Mouse (Mus musculus): ENCODE measurements around the gene Serpina3i. TPM values are rescaled to one million over a fixed set of nuclear protein-coding genes. Genes with fewer than 3 reads are reported as not detected.

Serpina3i gene
- polyA plus RNA-seq, 1 experiment = 1.1 TPM

DNA sequence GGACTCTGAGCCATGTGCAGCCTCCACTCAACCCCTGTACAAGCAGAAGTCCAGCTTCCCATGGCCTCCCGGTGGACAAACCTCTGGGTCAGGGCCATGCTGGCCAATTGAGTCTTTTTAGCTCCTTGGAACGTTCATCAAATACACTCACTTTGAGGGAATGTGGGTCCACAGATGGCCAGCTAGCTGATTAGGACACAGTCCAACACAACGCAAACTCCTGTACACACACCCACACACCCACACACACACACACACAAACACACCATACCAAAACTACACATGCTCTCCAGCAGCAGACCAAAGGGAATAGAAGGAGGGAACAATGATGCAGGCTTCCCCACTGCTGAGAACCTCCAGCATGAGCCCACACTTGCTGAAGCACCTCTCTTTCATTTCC is 17.3 kb upstream of the Serpina3i start:
- Histone ChIP-seq H3K4me1 (ENCODE audit: control insufficient read depth, insufficient read depth, low read length) (peaks cover 3% of the 10 kb centered on the region), H3K9me3 (replicated peaks; ENCODE audit: control insufficient read depth, insufficient read depth, low read length, poor library complexity, severe bottlenecking) (no peaks in the 10 kb centered on the region), H3K9ac (ENCODE audit: low read depth, poor library complexity, severe bottlenecking) (no peak overlapping the region), H3K36me3 (ENCODE audit: control insufficient read depth, insufficient read depth, low read length, poor library complexity, severe bottlenecking) (no peaks in the 10 kb centered on the region), H3K27me3 (ENCODE audit: control insufficient read depth, insufficient read depth, low read length, poor library complexity, severe bottlenecking) (no peaks in the 10 kb centered on the region), H3K4me3 (ENCODE audit: low read depth, low read length) (no peak overlapping the region), H3K27ac (ENCODE audit: insufficient read depth, low read length) (no peak overlapping the region)
- no peak for TF ChIP-seq CTCF (IDR thresholded peaks at IDR 0.05; ENCODE audit: low read depth, low read length)
- no peak for TF ChIP-seq POLR2A (IDR thresholded peaks at IDR 0.05; ENCODE audit: insufficient read depth, low read length)
- TF ChIP-seq EP300 (IDR thresholded peaks at IDR 0.05; ENCODE audit: insufficient read depth, low read depth, low read length) = no peak

DNA sequence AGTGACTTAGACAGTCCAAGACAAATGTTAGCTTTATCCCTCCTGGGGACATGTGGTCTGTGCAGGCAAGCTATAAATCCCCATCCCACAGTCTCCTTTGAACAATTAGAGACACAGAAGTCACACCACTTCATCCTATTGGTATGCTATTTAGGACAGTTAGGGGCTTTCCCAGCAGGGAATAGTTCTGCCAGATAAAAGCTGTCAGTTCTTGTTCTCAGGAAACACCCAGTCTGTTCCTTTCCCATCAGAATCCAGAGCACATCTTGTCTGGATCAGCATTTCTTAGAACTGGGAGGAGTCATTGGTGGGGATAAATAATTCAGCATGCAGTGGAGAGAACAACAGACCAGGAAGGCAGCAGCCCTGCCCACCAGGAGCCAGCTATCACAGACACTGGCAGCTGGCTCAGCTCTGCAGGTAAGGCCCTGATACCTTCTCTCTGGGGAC is 15.3 kb upstream of the Serpina3i start:
- no peaks in the 10 kb centered on the region for H3K9me3 ChIP-seq (replicated peaks; ENCODE audit: control insufficient read depth, insufficient read depth, low read length, poor library complexity, severe bottlenecking)
- no peaks in the 10 kb centered on the region for H3K27me3 ChIP-seq (ENCODE audit: control insufficient read depth, insufficient read depth, low read length, poor library complexity, severe bottlenecking)
- no peak overlapping the region for H3K9ac ChIP-seq (ENCODE audit: low read depth, poor library complexity, severe bottlenecking)
- no peaks in the 10 kb centered on the region for H3K36me3 ChIP-seq (ENCODE audit: control insufficient read depth, insufficient read depth, low read length, poor library complexity, severe bottlenecking)
- H3K4me3 ChIP-seq (ENCODE audit: low read depth, low read length) = no peak overlapping the region
- no peak overlapping the region for H3K27ac ChIP-seq (ENCODE audit: insufficient read depth, low read length)
- TF ChIP-seq POLR2A (IDR thresholded peaks at IDR 0.05; ENCODE audit: insufficient read depth, low read length) (no peak), CTCF (IDR thresholded peaks at IDR 0.05; ENCODE audit: low read depth, low read length) (no peak), EP300 (IDR thresholded peaks at IDR 0.05; ENCODE audit: insufficient read depth, low read depth, low read length) (no peak)
- peaks cover 3% of the 10 kb centered on the region for H3K4me1 ChIP-seq (ENCODE audit: control insufficient read depth, insufficient read depth, low read length)

- Histone ChIP-seq H3K4me3 (ENCODE audit: low read depth, low read length) (no peak overlapping the region), H3K27ac (ENCODE audit: insufficient read depth, low read length) (no peak overlapping the region), H3K9me3 (replicated peaks; ENCODE audit: control insufficient read depth, insufficient read depth, low read length, poor library complexity, severe bottlenecking) (no peaks in the 10 kb centered on the region), H3K36me3 (ENCODE audit: control insufficient read depth, insufficient read depth, low read length, poor library complexity, severe bottlenecking) (no peaks in the 10 kb centered on the region), H3K27me3 (ENCODE audit: control insufficient read depth, insufficient read depth, low read length, poor library complexity, severe bottlenecking) (no peaks in the 10 kb centered on the region), H3K4me1 (ENCODE audit: control insufficient read depth, insufficient read depth, low read length) (peaks cover 3% of the 10 kb centered on the region), H3K9ac (ENCODE audit: low read depth, poor library complexity, severe bottlenecking) (no peak overlapping the region)
- TF ChIP-seq EP300 (IDR thresholded peaks at IDR 0.05; ENCODE audit: insufficient read depth, low read depth, low read length) (no peak), POLR2A (IDR thresholded peaks at IDR 0.05; ENCODE audit: insufficient read depth, low read length) (no peak), CTCF (IDR thresholded peaks at IDR 0.05; ENCODE audit: low read depth, low read length) (no peak)
Measured at GRCm38 (mm10) chr12:104248231-104248630, 14.7 kb upstream of the Serpina3i start.

- no peaks in the 10 kb centered on the region for H3K4me1 ChIP-seq (ENCODE audit: control insufficient read depth, insufficient read depth, low read length)
- H3K36me3 ChIP-seq (ENCODE audit: control insufficient read depth, insufficient read depth, low read length, poor library complexity, severe bottlenecking) = no peaks in the 10 kb centered on the region
- no peak overlapping the region for H3K9ac ChIP-seq (ENCODE audit: low read depth, poor library complexity, severe bottlenecking)
- no peaks in the 10 kb centered on the region for H3K9me3 ChIP-seq (replicated peaks; ENCODE audit: control insufficient read depth, insufficient read depth, low read length, poor library complexity, severe bottlenecking)
- H3K4me3 ChIP-seq (ENCODE audit: low read depth, low read length) = no peak overlapping the region
- no peaks in the 10 kb centered on the region for H3K27me3 ChIP-seq (ENCODE audit: control insufficient read depth, insufficient read depth, low read length, poor library complexity, severe bottlenecking)
- no peak overlapping the region for H3K27ac ChIP-seq (ENCODE audit: insufficient read depth, low read length)
- TF ChIP-seq POLR2A (IDR thresholded peaks at IDR 0.05; ENCODE audit: insufficient read depth, low read length) (no peak), EP300 (IDR thresholded peaks at IDR 0.05; ENCODE audit: insufficient read depth, low read depth, low read length) (no peak), CTCF (IDR thresholded peaks at IDR 0.05; ENCODE audit: low read depth, low read length) (no peak)
Measured at GRCm38 (mm10) chr12:104261041-104261440, 1.9 kb upstream of the Serpina3i start.

DNA sequence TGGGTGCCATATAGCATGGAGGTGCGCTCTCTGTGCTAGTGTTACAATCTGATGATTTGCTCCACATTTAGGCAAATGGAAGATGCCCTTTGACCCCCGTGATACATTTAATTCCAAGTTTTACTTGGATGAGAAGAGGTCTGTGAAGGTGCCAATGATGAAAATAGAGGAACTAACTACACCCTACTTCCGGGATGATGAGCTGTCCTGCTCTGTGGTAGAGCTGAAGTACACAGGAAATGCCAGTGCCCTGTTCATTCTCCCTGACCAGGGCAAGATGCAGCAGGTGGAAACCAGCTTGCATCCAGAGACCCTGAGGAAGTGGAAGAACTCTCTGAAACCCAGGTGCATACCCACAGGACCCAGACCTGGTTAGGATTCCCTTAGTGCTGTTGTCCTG is 3.5 kb downstream of the Serpina3i start:
- no peak for TF ChIP-seq POLR2A (IDR thresholded peaks at IDR 0.05; ENCODE audit: insufficient read depth, low read length)
- TF ChIP-seq EP300 (IDR thresholded peaks at IDR 0.05; ENCODE audit: insufficient read depth, low read depth, low read length) = no peak
- no peak overlapping the region for H3K9ac ChIP-seq (ENCODE audit: low read depth, poor library complexity, severe bottlenecking)
- H3K9me3 ChIP-seq (replicated peaks; ENCODE audit: control insufficient read depth, insufficient read depth, low read length, poor library complexity, severe bottlenecking) = no peaks in the 10 kb centered on the region

GRCm38 (mm10) chr12:104278216-104279055 is 15.5 kb downstream of the Serpina3i start:
- Histone ChIP-seq H3K4me1 (ENCODE audit: control insufficient read depth, insufficient read depth, low read length) (no peaks in the 10 kb centered on the region), H3K4me3 (ENCODE audit: low read depth, low read length) (no peak overlapping the region), H3K27me3 (ENCODE audit: control insufficient read depth, insufficient read depth, low read length, poor library complexity, severe bottlenecking) (no peaks in the 10 kb centered on the region), H3K27ac (ENCODE audit: insufficient read depth, low read length) (no peak overlapping the region), H3K9me3 (replicated peaks; ENCODE audit: control insufficient read depth, insufficient read depth, low read length, poor library complexity, severe bottlenecking) (peaks cover 23% of the 10 kb centered on the region), H3K9ac (ENCODE audit: low read depth, poor library complexity, severe bottlenecking) (no peak overlapping the region), H3K36me3 (ENCODE audit: control insufficient read depth, insufficient read depth, low read length, poor library complexity, severe bottlenecking) (no peaks in the 10 kb centered on the region)
- TF ChIP-seq CTCF (IDR thresholded peaks at IDR 0.05; ENCODE audit: low read depth, low read length) (no peak), POLR2A (IDR thresholded peaks at IDR 0.05; ENCODE audit: insufficient read depth, low read length) (no peak), EP300 (IDR thresholded peaks at IDR 0.05; ENCODE audit: insufficient read depth, low read depth, low read length) (no peak)

More for the DNA sequence above, 3.5 kb downstream of the Serpina3i start:
- no peak overlapping the region for H3K4me3 ChIP-seq (ENCODE audit: low read depth, low read length)
- H3K4me1 ChIP-seq (ENCODE audit: control insufficient read depth, insufficient read depth, low read length) = no peaks in the 10 kb centered on the region
- no peak overlapping the region for H3K27ac ChIP-seq (ENCODE audit: insufficient read depth, low read length)
- no peaks in the 10 kb centered on the region for H3K36me3 ChIP-seq (ENCODE audit: control insufficient read depth, insufficient read depth, low read length, poor library complexity, severe bottlenecking)
- no peaks in the 10 kb centered on the region for H3K27me3 ChIP-seq (ENCODE audit: control insufficient read depth, insufficient read depth, low read length, poor library complexity, severe bottlenecking)

All from ES-Bruce4 (cell line).